Mouse (Mus musculus) limb, embryonic 11.5 days (tissue): ENCODE data around the gene Olfr1197. TPM values are rescaled to one million over a fixed set of nuclear protein-coding genes. Genes with fewer than 3 reads are reported as not detected.

Experiments used
- ATAC-seq: fragments of 200-750 bp; cut with Nextera tagmentation; 2 replicates; pipeline ENCODE4 v1.8.0; 2017; ENCODE audit warnings: low read depth; ENCODE audit not compliant: insufficient number of reproducible peaks, low FRiP score, low TSS enrichment
- DNase-seq: peaks from one replicate; pipeline ENCODE4 v3.0.0-alpha.2; 2015; ENCODE audit warnings: low spot score
- H3K27ac ChIP-seq: fragments of 300-500 bp; sonication (generic); replicated peaks from 2 replicates; pipeline ENCODE4 v1.5.1; 2014; ENCODE audit warnings: low read depth, mild to moderate bottlenecking, low read length
- H3K27me3 ChIP-seq: fragments of 300-500 bp; sonication (generic); 2 replicates; pipeline ENCODE4 v1.6.1; 2014; ENCODE audit warnings: mild to moderate bottlenecking, low read length, mixed read lengths; ENCODE audit not compliant: control insufficient read depth, insufficient read depth
- H3K36me3 ChIP-seq: fragments of 300-500 bp; sonication (generic); 2 replicates; pipeline ENCODE4 v1.6.1; 2014; ENCODE audit warnings: mild to moderate bottlenecking, low read length, moderate library complexity, mixed read lengths; ENCODE audit not compliant: control insufficient read depth, insufficient read depth
- H3K4me1 ChIP-seq: fragments of 300-500 bp; sonication (generic); 2 replicates; pipeline ENCODE4 v1.6.1; 2014; ENCODE audit warnings: low read length, mixed read lengths; ENCODE audit not compliant: control insufficient read depth, insufficient read depth
- H3K4me2 ChIP-seq: fragments of 300-500 bp; sonication (generic); 2 replicates; pipeline ENCODE4 v1.6.1; 2014; ENCODE audit warnings: low read depth, mild to moderate bottlenecking, moderate library complexity; ENCODE audit not compliant: severe bottlenecking
- H3K4me3 ChIP-seq: fragments of 300-500 bp; sonication (generic); 2 replicates; pipeline ENCODE4 v1.5.1; 2014; ENCODE audit warnings: low read depth, low read length
- H3K9ac ChIP-seq: fragments of 300-500 bp; sonication (generic); 2 replicates; pipeline ENCODE4 v1.6.1; 2014; ENCODE audit warnings: mild to moderate bottlenecking, low read length
- H3K9me3 ChIP-seq: fragments of 300-500 bp; sonication (generic); 2 replicates; pipeline ENCODE4 v1.6.1; 2016; ENCODE audit warnings: low read length; ENCODE audit not compliant: control insufficient read depth
- whole genome bisulfite sequencing: fragments of 180-500 bp; shearing (Covaris S2); extraction: QIAGEN DNeasy Blood & Tissue Kit; methylation state at CpG from one replicate; pipeline ENCODE4 v1.1.7; 2014; 5-methylcytosine and 5-hydroxymethylcytosine counted together
- polyA plus RNA-seq: library from polyadenylated mRNA; unstranded; fragments of >200 nt; fragmentation: Nextera tagmentation; extraction: Ambion mirVana; gene quantifications from 2 replicates; pipeline ENCODE4 v1.2.1, GENCODE M21; 2014

The Olfr1197 gene
- not detected in 2 replicates for polyA plus RNA-seq

- WGBS, result 91% methylated on average over 1 of the region's 1 CpGs
- Histone ChIP-seq H3K4me2 (no peak within 1 kb of the TSS), H3K27me3 (no peaks in the 10 kb centered on the region), H3K4me1 (no peaks in the 10 kb centered on the region), H3K9me3 (no peaks in the 10 kb centered on the region), H3K4me3 (no peak within 1 kb of the TSS), H3K36me3 (no peaks in the 10 kb centered on the region), H3K9ac (no peak within 1 kb of the TSS), H3K27ac (no peak within 1 kb of the TSS)
- ATAC-seq, result no peak
- DNase-seq, result no peak
Measured at GRCm38 (mm10) chr2:88732266-88732665, at the start of gene Olfr1197. Gene Olfr1197 (minus strand): TSS chr2:88732366.

- Histone ChIP-seq H3K4me3 (no peak within 1 kb of the TSS), H3K9me3 (no peaks in the 10 kb centered on the region), H3K27me3 (no peaks in the 10 kb centered on the region), H3K9ac (no peak within 1 kb of the TSS), H3K27ac (no peak within 1 kb of the TSS), H3K36me3 (no peaks in the 10 kb centered on the region), H3K4me2 (no peak within 1 kb of the TSS), H3K4me1 (no peaks in the 10 kb centered on the region)
- 81% methylated on average over 2 of the region's 2 CpGs for WGBS
- ATAC-seq (no peak), DNase-seq (no peak)
Measured at GRCm38 (mm10) chr2:88770388-88770787, 38.2 kb upstream of the Olfr1197 start, which contains the start of gene Olfr1200. Gene Olfr1200 (minus strand): TSS chr2:88770488.

GRCm38 (mm10) chr2:88760369-88760768, 28.2 kb upstream of the Olfr1197 start, which contains the start of gene Olfr1199:
Gene Olfr1199 (minus strand): TSS chr2:88760469.
- WGBS, result 92% methylated on average over 2 of the region's 2 CpGs
- Histone ChIP-seq H3K4me1 (no peaks in the 10 kb centered on the region), H3K4me2 (no peak within 1 kb of the TSS), H3K9me3 (no peaks in the 10 kb centered on the region), H3K27me3 (no peaks in the 10 kb centered on the region), H3K27ac (no peak within 1 kb of the TSS), H3K4me3 (no peak within 1 kb of the TSS), H3K9ac (no peak within 1 kb of the TSS), H3K36me3 (no peaks in the 10 kb centered on the region)
- ATAC-seq (no peak), DNase-seq (no peak)

- Histone ChIP-seq H3K9me3 (no peaks in the 10 kb centered on the region), H3K27ac (no peak within 1 kb of the TSS), H3K9ac (no peak within 1 kb of the TSS), H3K4me3 (no peak within 1 kb of the TSS), H3K36me3 (no peaks in the 10 kb centered on the region), H3K4me2 (no peak within 1 kb of the TSS), H3K4me1 (no peaks in the 10 kb centered on the region), H3K27me3 (no peaks in the 10 kb centered on the region)
- 85% methylated on average over 2 of the region's 2 CpGs for WGBS
- no peak for DNase-seq
- no peak for ATAC-seq
Measured at GRCm38 (mm10) chr2:88751270-88751669, 19.1 kb upstream of the Olfr1197 start, which contains the start of gene Olfr1198. Gene Olfr1198 (minus strand): TSS chr2:88751370.

DNA sequence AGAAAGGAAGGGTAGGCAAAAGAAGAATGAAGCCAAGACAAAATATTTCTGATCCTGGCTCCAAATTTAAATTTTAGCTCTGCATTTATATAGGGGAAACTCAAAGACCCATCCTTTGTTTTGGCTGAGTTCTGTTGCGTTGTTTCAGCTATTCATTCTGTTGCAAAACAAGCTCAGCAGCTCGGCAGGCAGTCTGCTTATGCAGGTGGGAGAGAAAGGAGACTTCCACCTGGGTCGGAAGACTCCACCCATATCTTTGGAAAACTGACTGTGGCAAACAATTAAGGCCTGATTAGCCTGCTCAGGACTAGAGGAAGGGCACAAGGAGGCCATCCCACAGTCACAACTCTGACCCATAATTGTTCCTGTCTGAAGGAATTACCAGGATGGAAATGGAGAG, 11.2 kb upstream of the Olfr1197 start:
- DNase-seq (no peak), ATAC-seq (no peak)
- Histone ChIP-seq H3K36me3 (no peaks in the 10 kb centered on the region), H3K4me3 (no peak overlapping the region), H3K9me3 (no peaks in the 10 kb centered on the region), H3K27ac (no peak overlapping the region), H3K4me1 (no peaks in the 10 kb centered on the region), H3K27me3 (no peaks in the 10 kb centered on the region), H3K9ac (no peak overlapping the region), H3K4me2 (no peak overlapping the region)
- WGBS, result 81% methylated on average over 3 of the region's 3 CpGs

DNA sequence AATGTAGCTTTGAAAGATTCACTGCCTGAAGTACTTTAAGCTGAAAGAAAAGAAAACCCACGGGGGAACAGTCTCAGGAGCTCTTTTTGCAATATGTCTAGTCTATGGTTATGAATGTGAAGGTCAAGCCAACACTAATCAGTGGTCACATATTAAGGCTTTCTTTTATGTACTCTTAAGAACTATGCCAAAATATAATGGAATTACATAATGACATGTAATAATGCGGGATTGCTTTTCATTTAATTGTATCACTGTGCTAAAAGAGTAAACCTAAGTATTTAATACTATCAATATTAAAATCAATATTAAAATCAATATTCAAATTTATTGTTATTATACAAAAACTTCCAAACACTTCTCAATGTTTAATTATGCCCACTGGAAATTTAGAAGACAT, 27.7 kb downstream of the Olfr1197 start, which contains the start of gene Olfr1196:
Olfr1196 (minus strand) TSS at position 101 of the 400 bp plus-strand sequence.
- 86% methylated on average over 2 of the region's 2 CpGs for WGBS
- Histone ChIP-seq H3K4me3 (no peak within 1 kb of the TSS), H3K27ac (no peak within 1 kb of the TSS), H3K9me3 (no peaks in the 10 kb centered on the region), H3K36me3 (no peaks in the 10 kb centered on the region), H3K27me3 (no peaks in the 10 kb centered on the region), H3K9ac (no peak within 1 kb of the TSS), H3K4me2 (no peak within 1 kb of the TSS), H3K4me1 (no peaks in the 10 kb centered on the region)
- DNase-seq (no peak), ATAC-seq (no peak)

DNA sequence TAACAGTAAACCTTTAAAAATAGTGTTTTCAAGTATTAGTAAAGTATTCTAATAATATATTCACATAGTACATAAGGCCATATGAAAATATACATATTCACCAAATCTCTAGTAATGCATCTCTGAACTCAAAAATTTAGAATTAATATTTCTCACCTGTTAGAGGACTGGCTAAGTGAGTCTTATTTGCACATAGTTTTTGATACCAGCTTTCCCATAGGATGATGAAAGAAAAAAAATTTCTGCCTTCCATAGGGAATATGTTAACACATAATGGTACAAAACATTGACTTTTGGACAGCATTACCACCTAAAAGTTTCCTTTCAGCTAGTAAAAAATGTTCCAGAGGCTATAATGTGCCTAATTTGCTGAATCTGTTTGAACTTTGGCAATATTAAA, 43.1 kb downstream of the Olfr1197 start, which contains the start of gene Olfr1195:
Olfr1195 (minus strand) TSS at position 101 of the 400 bp plus-strand sequence.
- Histone ChIP-seq H3K9me3 (no peaks in the 10 kb centered on the region), H3K27ac (no peak within 1 kb of the TSS), H3K27me3 (no peaks in the 10 kb centered on the region), H3K36me3 (no peaks in the 10 kb centered on the region), H3K4me2 (no peak within 1 kb of the TSS), H3K4me1 (no peaks in the 10 kb centered on the region), H3K4me3 (no peak within 1 kb of the TSS), H3K9ac (no peak within 1 kb of the TSS)
- DNase-seq (no peak), ATAC-seq (no peak)
